Mouse (Mus musculus) mesoderm, embryonic 11.5 days (tissue): ENCODE measurements around the gene Sez6l.

Experiments
- DNase-seq: peaks from one replicate; pipeline ENCODE4 v3.0.0-alpha.2; 2012; ENCODE audit warnings: low read depth, low spot score

Gene Sez6l

DNA sequence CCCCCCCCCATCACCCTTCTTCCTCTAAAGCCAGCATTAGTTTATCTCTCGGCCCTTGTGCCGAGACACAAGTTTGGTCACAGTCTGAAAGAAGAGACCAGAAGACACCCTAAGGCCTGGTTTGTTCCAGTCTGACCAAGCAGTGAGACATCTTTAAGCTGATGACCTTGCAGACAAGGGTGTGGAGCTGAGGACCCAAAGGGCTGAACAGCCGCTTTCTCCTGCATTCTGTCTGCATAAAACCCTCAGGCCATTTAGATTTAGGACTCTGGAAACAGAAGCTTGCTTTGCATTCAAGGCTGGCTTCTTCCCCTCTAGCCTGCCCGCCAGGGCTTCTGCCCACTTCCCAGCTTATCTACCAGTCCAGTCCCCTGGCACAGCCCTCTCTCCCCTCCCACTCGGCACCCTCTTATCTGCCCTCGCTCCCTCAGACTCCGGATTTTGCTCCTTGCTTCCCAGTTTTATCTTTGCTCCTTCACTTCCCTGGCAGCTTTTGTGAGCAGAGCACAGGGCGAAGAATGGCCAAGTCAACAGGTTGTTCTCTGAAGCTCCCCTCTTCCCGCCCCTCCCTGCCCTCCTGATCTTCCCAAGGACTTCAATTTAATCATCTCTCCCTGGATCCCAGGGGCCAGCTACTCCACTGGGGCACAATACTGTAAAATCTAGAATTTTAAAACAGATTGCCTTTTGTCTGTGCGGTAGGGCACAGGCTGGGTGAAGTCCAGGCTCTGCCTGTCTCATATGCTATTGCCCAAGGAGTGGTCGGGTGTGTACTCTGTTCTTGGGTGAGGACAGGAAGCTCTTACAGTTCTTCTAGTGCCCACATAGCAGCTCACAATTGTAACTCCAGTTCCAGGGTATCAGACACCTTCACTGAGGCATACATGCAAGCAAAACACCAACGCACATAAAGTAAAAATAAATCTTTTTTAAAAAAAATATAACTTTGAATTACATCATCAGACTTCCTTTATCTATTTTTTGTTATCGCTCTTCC lies 77.8 kb downstream of the Sez6l start:
- DNase-seq: no peak

DNA sequence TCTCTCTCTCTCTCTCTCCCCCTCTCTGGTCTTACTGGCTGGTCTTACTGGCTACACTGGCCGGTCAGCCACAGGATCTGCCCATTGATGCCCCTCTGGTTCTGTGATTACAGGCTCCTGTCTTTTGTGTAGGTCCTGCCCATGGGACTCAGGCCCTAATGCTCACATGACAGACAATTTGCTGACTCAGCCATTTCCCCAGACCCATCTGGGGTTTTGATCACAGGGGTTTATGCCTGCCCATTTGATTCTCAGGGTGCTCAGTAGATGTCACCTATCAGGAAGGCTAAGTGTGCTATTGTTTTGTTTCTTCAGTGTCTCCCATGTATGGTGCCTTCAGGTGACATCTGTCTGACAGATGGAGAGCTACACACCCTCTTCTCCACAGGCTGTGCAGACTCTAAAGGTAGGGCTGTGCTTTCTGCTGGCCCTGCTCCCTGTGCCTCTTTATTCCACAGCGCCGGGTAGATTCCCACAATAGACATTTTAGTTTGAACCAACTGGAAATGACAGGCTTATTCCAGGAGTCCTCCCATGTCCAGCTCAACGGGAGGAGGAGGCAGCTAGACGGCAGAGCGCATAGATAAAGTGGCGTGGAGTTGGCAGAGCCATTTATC lies 80.1 kb downstream of the Sez6l start:
- DNase-seq: no peak

DNA sequence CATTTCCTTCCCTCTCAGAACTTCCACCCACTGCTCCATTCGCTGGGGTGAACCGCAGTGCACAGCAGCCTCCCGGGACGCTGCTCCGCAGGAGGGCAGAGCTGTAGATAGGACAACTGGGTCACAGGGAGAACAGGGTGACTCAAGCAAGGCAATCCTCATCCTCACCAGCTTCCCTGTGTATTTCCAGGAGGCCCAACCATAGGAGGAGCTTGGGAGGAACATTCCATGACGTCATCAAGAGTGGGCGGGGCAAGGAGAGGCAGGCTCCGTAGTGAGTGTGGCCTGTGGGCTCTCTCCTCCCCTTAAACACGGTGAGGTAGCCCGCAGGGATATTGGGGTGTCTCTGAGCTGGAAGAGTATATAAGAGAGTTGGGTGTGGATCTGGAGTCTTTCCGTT lies 83.5 kb downstream of the Sez6l start:
- DNase-seq: peak; percentile 68

- DNase-seq: no peak
These were observed 85.5 kb downstream of the Sez6l start for GRCm38 (mm10) chr5:112491489-112491888.

DNA sequence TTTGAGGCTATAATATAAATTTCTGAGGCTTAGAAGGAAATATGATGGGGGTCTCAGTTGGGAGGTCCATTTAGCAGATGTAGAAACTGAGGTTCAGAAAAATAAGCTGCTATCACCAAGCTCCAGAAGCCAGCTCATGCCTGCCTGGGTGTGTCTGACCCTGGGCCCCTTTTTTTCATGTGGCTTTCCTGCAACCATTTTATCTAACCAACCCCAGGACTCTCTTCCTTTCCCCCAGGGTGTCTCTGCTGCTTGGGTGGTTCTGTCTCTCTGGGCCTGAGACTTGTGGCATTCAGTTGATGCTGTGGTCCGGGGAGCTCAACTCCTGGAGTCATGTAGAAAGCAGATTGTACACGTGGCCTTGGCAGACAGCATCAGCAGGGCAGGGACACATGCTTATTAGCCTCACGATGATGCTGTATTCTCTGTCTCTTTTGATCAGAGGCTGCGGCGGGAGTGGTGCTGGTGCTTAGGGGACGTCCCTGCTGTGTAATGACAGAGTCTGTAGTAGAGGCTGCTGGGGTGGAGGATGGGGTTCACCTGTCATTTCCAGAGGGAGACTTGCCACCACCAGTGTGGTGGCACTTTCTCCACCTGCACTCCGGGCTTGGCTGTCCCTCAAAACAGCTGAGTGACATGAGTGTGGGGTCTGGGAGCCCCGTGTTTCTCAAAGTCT lies 88.7 kb downstream of the Sez6l start:
- DNase-seq: no peak

GRCm38 (mm10) chr5:112487504-112487903 lies 89.5 kb downstream of the Sez6l start:
- DNase-seq: no peak

GRCm38 (mm10) chr5:112486415-112486814 lies 90.6 kb downstream of the Sez6l start:
- DNase-seq: no peak

- no peak for DNase-seq
These were observed 91.9 kb downstream of the Sez6l start for GRCm38 (mm10) chr5:112484924-112485715.

DNA sequence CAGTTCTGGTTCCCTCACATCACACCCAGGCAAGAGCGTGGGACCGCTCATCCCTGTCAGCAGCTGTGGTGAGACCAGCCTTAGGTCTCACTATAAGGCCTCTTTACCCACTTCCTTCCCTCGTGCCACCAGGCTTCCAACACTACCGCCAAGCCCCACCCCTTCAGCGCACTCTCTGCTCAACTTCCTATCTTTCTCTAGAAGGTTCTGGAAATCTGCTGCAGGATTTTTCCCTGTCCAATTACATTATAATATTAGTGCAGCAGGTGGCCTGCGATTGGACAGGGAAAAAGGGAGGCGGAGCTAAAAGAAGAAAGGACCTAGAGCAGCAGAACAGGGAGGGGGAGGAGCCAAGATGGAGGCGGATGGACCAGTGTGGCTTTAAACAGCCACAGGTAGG lies 94.0 kb downstream of the Sez6l start:
- DNase-seq: no peak

DNA sequence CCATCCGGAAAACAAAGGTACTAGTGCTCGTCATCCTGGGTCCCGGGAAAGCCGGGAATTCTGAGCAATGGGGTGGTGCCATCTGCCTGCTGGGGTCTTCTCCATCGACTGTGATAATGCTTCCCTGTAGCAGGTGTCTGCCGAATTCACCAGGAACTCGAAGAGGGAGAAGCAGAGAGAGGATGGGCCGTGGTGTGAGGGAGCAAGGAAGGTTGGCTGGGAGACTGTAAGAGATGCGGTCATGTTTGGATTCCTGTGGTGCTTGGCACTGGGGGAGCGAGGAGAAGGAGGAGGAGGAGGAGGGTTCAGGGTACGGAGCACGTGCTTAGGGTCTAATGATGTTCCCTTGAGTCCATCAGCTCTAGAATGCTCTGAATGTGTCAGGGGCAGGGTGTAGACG lies 94.4 kb downstream of the Sez6l start:
- DNase-seq: no peak

DNA sequence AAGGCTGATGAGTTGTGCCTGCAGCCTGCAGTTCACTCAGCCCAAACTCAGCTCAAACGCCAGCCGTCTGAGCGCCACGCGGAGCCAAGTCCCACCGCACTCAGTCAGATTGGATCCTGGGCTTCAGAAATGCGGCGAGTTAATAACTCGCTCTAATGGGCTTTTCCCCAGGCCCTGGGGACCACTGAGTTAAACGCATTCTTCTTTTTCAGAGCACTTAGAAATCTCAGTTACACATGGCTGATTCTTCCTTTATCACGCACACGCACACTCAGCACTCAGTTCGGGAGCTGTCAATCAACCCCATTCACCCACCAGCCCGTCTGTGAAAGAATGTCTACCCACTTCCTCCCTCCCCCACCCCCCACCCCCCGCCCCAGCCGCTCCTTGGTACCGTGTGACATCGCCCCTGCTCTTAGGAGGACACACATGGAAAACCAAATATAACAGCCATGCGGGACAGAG lies 95.0 kb downstream of the Sez6l start:
- peak; percentile 67 for DNase-seq

GRCm38 (mm10) chr5:112473453-112473852 lies 103.5 kb downstream of the Sez6l start:
- no peak for DNase-seq

GRCm38 (mm10) chr5:112470144-112470543 lies 106.8 kb downstream of the Sez6l start:
- peak; percentile 63 for DNase-seq

GRCm38 (mm10) chr5:112468986-112469581 lies 107.9 kb downstream of the Sez6l start:
- no peak for DNase-seq

DNA sequence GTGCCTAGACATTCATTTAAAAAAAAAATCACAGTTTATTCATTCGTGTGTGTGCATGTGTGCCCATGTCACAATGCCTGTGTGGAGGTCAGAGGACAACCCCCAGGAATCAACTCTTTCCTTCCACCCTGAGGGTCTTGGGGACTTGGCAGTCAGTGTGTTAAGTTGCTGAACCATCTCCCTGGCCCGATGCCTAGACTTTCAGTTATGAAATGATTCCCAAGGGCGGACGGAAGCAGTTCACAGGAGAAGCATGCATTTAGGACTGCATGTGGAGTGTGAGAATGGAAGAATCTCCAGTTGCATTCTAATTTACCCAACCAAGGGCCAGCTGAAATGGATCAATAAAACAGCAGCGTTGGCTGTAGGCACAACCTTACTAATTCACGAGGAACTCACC lies 110.7 kb downstream of the Sez6l start:
- DNase-seq: no peak

GRCm38 (mm10) chr5:112459903-112460302 lies 117.1 kb downstream of the Sez6l start:
- DNase-seq: no peak

GRCm38 (mm10) chr5:112454966-112455555 lies 121.9 kb downstream of the Sez6l start:
- no peak for DNase-seq

- DNase-seq: no peak
These were observed 123.9 kb downstream of the Sez6l start for GRCm38 (mm10) chr5:112453088-112453487.

DNA sequence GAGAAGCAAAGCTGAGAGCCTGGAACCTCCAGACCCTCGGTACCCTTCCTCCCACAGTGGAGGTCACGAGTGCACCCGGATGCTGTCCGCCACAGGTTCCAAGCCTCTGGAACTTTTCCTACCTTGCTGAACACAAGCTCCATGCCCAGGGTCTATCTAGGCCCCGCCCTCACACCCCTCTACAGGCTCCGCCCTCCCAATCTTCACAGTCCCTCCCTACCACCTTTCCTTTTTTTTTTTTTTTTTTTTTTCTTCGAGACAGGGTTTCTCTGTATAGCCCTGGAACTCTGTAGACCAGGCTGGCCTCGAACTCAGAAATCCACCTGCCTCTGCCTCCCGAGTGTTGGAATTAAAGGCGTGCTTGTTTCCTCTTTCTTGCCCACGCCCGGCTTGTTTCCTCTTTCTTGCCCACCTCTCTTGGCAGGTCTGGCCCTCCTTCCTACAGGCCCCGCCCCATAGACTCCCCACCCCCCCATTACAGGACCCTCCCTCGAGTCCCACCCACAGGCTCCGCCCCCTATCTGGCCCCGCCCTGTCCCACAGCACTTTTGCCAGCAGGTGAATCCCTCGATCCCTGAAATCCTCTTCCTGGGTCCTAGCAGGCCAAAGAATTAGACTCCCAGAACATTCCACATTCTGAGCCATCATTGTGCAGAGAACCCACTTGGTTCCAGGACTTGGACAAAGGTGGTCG lies 128.1 kb downstream of the Sez6l start, which contains the start of gene Gm6588:
Gene Gm6588 (plus strand): TSS at position 680 of the 694 bp plus-strand sequence.
- no peak for DNase-seq

- no peak for DNase-seq
These were observed 138.4 kb downstream of the Sez6l start for GRCm38 (mm10) chr5:112438535-112438934.
